In the genomic region with DNA sequence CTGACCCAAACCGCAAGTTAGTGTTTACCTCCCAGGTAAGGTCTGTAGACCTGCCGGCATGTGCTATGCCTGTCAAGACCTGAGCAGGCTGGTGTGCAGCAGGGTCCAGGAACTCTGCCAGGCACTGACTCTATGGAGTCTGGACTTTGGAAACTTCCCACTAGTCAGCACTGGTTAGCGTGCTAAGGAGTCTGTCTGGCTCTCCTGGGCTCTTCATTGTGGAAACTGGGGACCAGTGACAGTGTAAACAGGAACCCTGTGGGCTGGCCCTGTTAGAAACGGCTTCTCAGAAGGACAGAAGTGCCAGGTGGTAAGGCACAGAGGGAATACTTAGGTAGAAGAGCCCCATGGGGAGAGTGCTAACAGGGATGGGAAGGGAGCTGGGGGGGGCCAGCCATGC, we compare ENCODE assay signal across 9 mouse cellular contexts. TPM values are rescaled to one million over a fixed set of nuclear protein-coding genes. Genes with fewer than 3 reads are reported as not detected.
DNase-seq lines count a peak whose midpoint lies in the region; ATAC-seq and TF ChIP-seq lines count a peak whose summit lies in the region.
"Had no signal": no experiment of that assay in that cellular context is flagged by ENCODE, and none has a peak within 500 bp of the region (broad histone marks: within the 10 kb centered on the region; RNA-seq: fewer than 3 reads in every experiment).

No protein-coding gene starts in this region.

- TF ChIP-seq EP300 in liver, postnatal 0 days (IDR thresholded peaks at IDR 0.05; ENCODE audit: low read depth), result 0 out of 2 replicates have a peak, but pooled peaks have one; percentile 7

- H3K4me2 ChIP-seq in liver, postnatal 0 days (ENCODE audit: low read depth, low read length), result peak overlapping the region; percentile 75
- H3K4me2 ChIP-seq in neural tube, embryonic 15.5 days, result no peak overlapping the region
- H3K4me2 ChIP-seq: neural tube, embryonic 13.5 days had no signal

- peaks cover 39% of the 10 kb centered on the region for H3K4me1 ChIP-seq in heart, embryonic 10.5 days
- H3K4me1 ChIP-seq in embryonic facial prominence, embryonic 10.5 days, result no peaks in the 10 kb centered on the region
- peaks cover 53% of the 10 kb centered on the region for H3K4me1 ChIP-seq in kidney, adult 2 months (ENCODE audit: control insufficient read depth, insufficient read depth, low read length)
- peaks cover 77% of the 10 kb centered on the region for H3K4me1 ChIP-seq in liver, postnatal 0 days (ENCODE audit: insufficient read depth)
- peaks cover 8% of the 10 kb centered on the region for H3K4me1 ChIP-seq in neural tube, embryonic 15.5 days
- H3K4me1 ChIP-seq: neural tube, embryonic 13.5 days had no signal

- DNase-seq in heart, embryonic 10.5 days (ENCODE audit: low spot score), result no peak
- DNase-seq in heart, adult 8-10 months (ENCODE audit: low spot score), result no peak
- no peak for DNase-seq in embryonic facial prominence, embryonic 10.5 days (ENCODE audit: low spot score)
- peak; percentile 92 for DNase-seq in kidney, adult 2 months
- peak; percentile 63 for DNase-seq in liver, postnatal 0 days
- no peak for DNase-seq in layer of hippocampus, postnatal 25 days (ENCODE audit: extremely low spot score in 1 of 2, low spot score in 1 of 2)
- no peak for DNase-seq in thymus, postnatal 36 days

- TF ChIP-seq CTCF in kidney, adult 2 months (conservative IDR thresholded peaks at IDR 0.05; ENCODE audit: insufficient read depth, insufficient read length, low read depth, low read length), result no peak
- TF ChIP-seq CTCF in liver, postnatal 0 days (IDR thresholded peaks at IDR 0.05; ENCODE audit: low read depth), result no peak

- H3K27me3 ChIP-seq in heart, embryonic 10.5 days (ENCODE audit: insufficient read depth, poor library complexity, severe bottlenecking), result no peaks in the 10 kb centered on the region
- H3K27me3 ChIP-seq in embryonic facial prominence, embryonic 10.5 days (replicated peaks; ENCODE audit: low read depth, poor library complexity, severe bottlenecking), result no peaks in the 10 kb centered on the region
- no peaks in the 10 kb centered on the region for H3K27me3 ChIP-seq in kidney, adult 2 months (replicated peaks; ENCODE audit: control insufficient read depth, insufficient read depth, low read length)
- no peaks in the 10 kb centered on the region for H3K27me3 ChIP-seq in liver, postnatal 0 days (ENCODE audit: insufficient read depth, low read length)
- no peaks in the 10 kb centered on the region for H3K27me3 ChIP-seq in neural tube, embryonic 15.5 days (replicated peaks)
- H3K27me3 ChIP-seq: neural tube, embryonic 13.5 days had no signal

- peak; percentile 12; the same call in 1 of the 2 replicates for ATAC-seq in liver, postnatal 0 days
- no peak for ATAC-seq in neural tube, embryonic 15.5 days (ENCODE audit: low FRiP score)

- peak overlapping the region; percentile 36 for H3K4me3 ChIP-seq in heart, embryonic 10.5 days
- no peak overlapping the region for H3K4me3 ChIP-seq in embryonic facial prominence, embryonic 10.5 days
- H3K4me3 ChIP-seq in kidney, adult 2 months (ENCODE audit: insufficient read depth, low read depth, low read length), result no peak overlapping the region
- peak overlapping the region; percentile 43 for H3K4me3 ChIP-seq in liver, postnatal 0 days (ENCODE audit: low read depth, low read length)
- H3K4me3 ChIP-seq in neural tube, embryonic 15.5 days (replicated peaks), result no peak overlapping the region
- H3K4me3 ChIP-seq: neural tube, embryonic 13.5 days had no signal

- peak overlapping the region; percentile 75 for H3K9ac ChIP-seq in liver, postnatal 0 days (replicated peaks)
- no peak overlapping the region for H3K9ac ChIP-seq in neural tube, embryonic 15.5 days (replicated peaks)
- H3K9ac ChIP-seq: neural tube, embryonic 13.5 days had no signal

- peaks cover 41% of the 10 kb centered on the region; the same call in 1 of the 2 replicates for H3K36me3 ChIP-seq in heart, embryonic 10.5 days
- peaks cover 94% of the 10 kb centered on the region for H3K36me3 ChIP-seq in embryonic facial prominence, embryonic 10.5 days (replicated peaks)
- no peaks in the 10 kb centered on the region for H3K36me3 ChIP-seq in kidney, adult 2 months (ENCODE audit: control insufficient read depth, insufficient read depth, low read length)
- H3K36me3 ChIP-seq in liver, postnatal 0 days (replicated peaks; ENCODE audit: insufficient read depth, low read length), result peaks cover 39% of the 10 kb centered on the region
- H3K36me3 ChIP-seq in neural tube, embryonic 15.5 days, result peaks cover 28% of the 10 kb centered on the region

- no peaks in the 10 kb centered on the region for H3K9me3 ChIP-seq in heart, embryonic 10.5 days
- H3K9me3 ChIP-seq in embryonic facial prominence, embryonic 10.5 days, result no peaks in the 10 kb centered on the region
- H3K9me3 ChIP-seq in liver, postnatal 0 days (ENCODE audit: low read length), result no peaks in the 10 kb centered on the region
- H3K9me3 ChIP-seq in neural tube, embryonic 15.5 days (replicated peaks), result no peaks in the 10 kb centered on the region
- H3K9me3 ChIP-seq: neural tube, embryonic 13.5 days had no signal

- 57% methylated on average over 4 of the region's 4 CpGs for whole genome bisulfite sequencing in heart, embryonic 10.5 days
- 87% methylated on average over 4 of the region's 4 CpGs for WGBS in embryonic facial prominence, embryonic 10.5 days
- WGBS in kidney, adult 2 months, result 28% methylated on average over 4 of the region's 4 CpGs
- 51% methylated on average over 4 of the region's 4 CpGs for WGBS in liver, postnatal 0 days (ENCODE audit: insufficient replicate concordance)
- 84% methylated on average over 4 of the region's 4 CpGs for WGBS in neural tube, embryonic 15.5 days

- H3K27ac ChIP-seq in heart, embryonic 10.5 days, result peak overlapping the region; percentile 79
- peak overlapping the region; percentile 72 for H3K27ac ChIP-seq in embryonic facial prominence, embryonic 10.5 days (replicated peaks)
- peak overlapping the region; percentile 86 for H3K27ac ChIP-seq in kidney, adult 2 months (ENCODE audit: insufficient read depth, low read depth, low read length)
- peak overlapping the region; percentile 94 for H3K27ac ChIP-seq in liver, postnatal 0 days (ENCODE audit: low read depth)
- H3K27ac ChIP-seq in neural tube, embryonic 15.5 days (replicated peaks), result no peak overlapping the region
- H3K27ac ChIP-seq: neural tube, embryonic 13.5 days had no signal

- TF ChIP-seq POLR2A in kidney, adult 2 months (IDR thresholded peaks at IDR 0.05; ENCODE audit: low read depth, low read length), result no peak

RNA-seq across cellular contexts. Expression of a gene that starts 7.5 kb away (rescaled TPM):
- 0.05 and 0.14 TPM in 2 replicates for polyA plus RNA-seq in heart, embryonic 10.5 days (2016; fragmentation: Nextera tagmentation; extraction: Ambion mirVana)
- total RNA-seq in heart, adult 8-10 months (2022), result 10 to 100 TPM; 20.7 to 55.8 (median 48.5) TPM
- polyA plus RNA-seq in embryonic facial prominence, embryonic 10.5 days (2016; fragmentation: Nextera tagmentation; extraction: Ambion mirVana), result 0.11 TPM in 1 of 2 replicates, not detected in the other
- polyA plus RNA-seq in kidney, adult 2 months (2012; rRNA removed), result 4.0 and 5.0 TPM in 2 replicates
- 0.08 and 0.21 TPM in 2 replicates for polyA plus RNA-seq in liver, postnatal 0 days (2015; fragmentation: Nextera tagmentation; extraction: Ambion mirVana)
- total RNA-seq in layer of hippocampus, postnatal 25 days (2021), result 1 to 10 TPM; 2.0 to 2.5 TPM
- polyA plus RNA-seq in neural tube, embryonic 15.5 days (2015; fragmentation: Nextera tagmentation; extraction: Ambion mirVana), result not detected in 2 replicates
- polyA plus RNA-seq: neural tube, embryonic 13.5 days had no signal

RNA-seq across cellular contexts. Expression of a gene that starts 27.9 kb away (rescaled TPM):
- 165 and 231 TPM in 2 replicates for polyA plus RNA-seq in heart, embryonic 10.5 days (2016; fragmentation: Nextera tagmentation; extraction: Ambion mirVana)
- 100 to 1,000 TPM; 165 to 276 (median 226) TPM for total RNA-seq in heart, adult 8-10 months (2022)
- polyA plus RNA-seq in embryonic facial prominence, embryonic 10.5 days (2016; fragmentation: Nextera tagmentation; extraction: Ambion mirVana), result 101 and 105 TPM in 2 replicates
- 153 and 172 TPM in 2 replicates for polyA plus RNA-seq in kidney, adult 2 months (2012; rRNA removed)
- 530 and 545 TPM in 2 replicates for polyA plus RNA-seq in liver, postnatal 0 days (2015; fragmentation: Nextera tagmentation; extraction: Ambion mirVana)
- 10 to 100 TPM; 67.2 to 72.0 TPM for total RNA-seq in layer of hippocampus, postnatal 25 days (2021)
- polyA plus RNA-seq in neural tube, embryonic 15.5 days (2015; fragmentation: Nextera tagmentation; extraction: Ambion mirVana), result 71.5 and 149 TPM in 2 replicates

RNA-seq across cellular contexts. Expression of a gene that starts 49.5 kb away (rescaled TPM):
- 0.22 and 0.35 TPM in 2 replicates for polyA plus RNA-seq in heart, embryonic 10.5 days (2016; fragmentation: Nextera tagmentation; extraction: Ambion mirVana)
- under 1 TPM in 1 of 4 experiments, not detected in 3; 0.50 TPM for total RNA-seq in heart, adult 8-10 months (2022)
- 0.27 and 0.38 TPM in 2 replicates for polyA plus RNA-seq in embryonic facial prominence, embryonic 10.5 days (2016; fragmentation: Nextera tagmentation; extraction: Ambion mirVana)
- 0.36 and 0.58 TPM in 2 replicates for polyA plus RNA-seq in kidney, adult 2 months (2012; rRNA removed)
- polyA plus RNA-seq in liver, postnatal 0 days (2015; fragmentation: Nextera tagmentation; extraction: Ambion mirVana), result 1.0 and 1.8 TPM in 2 replicates
- under 1 TPM; 0.35 to 0.81 TPM for total RNA-seq in layer of hippocampus, postnatal 25 days (2021)
- 3.5 and 3.7 TPM in 2 replicates for polyA plus RNA-seq in neural tube, embryonic 15.5 days (2015; fragmentation: Nextera tagmentation; extraction: Ambion mirVana)

Comparison
In these comparisons a context has a peak if more than half of its experiments do, and no peak if none do; other contexts are left out.
1. DNase-seq: peak in kidney, adult 2 months (single experiment) and liver, postnatal 0 days (single experiment); none in heart, embryonic 10.5 days (single experiment), heart, adult 8-10 months (single experiment), embryonic facial prominence, embryonic 10.5 days (single experiment), layer of hippocampus, postnatal 25 days (0 of 2) and thymus, postnatal 36 days (0 of 2).
2. H3K4me3 ChIP-seq: peak in heart, embryonic 10.5 days (single experiment) and liver, postnatal 0 days (single experiment); none in embryonic facial prominence, embryonic 10.5 days (single experiment), kidney, adult 2 months (single experiment) and neural tube, embryonic 15.5 days (single experiment).